ENCODE assay signal across 1 mouse cellular context in genomic region chr9:21183905-21184413, GRCm38 (mm10).
TF ChIP-seq lines count a peak whose summit lies in the region.

No protein-coding gene starts in this region.

TF ChIP-seq in MEL, 35 proteins besides CTCF, POLR2A, EP300 and RAD21 (continued from another document):
- TF ChIP-seq NELFE (IDR thresholded peaks at IDR 0.05; ENCODE audit: low read depth, low read length), result peak; percentile 75
- no peak for TF ChIP-seq POLR2AphosphoS5 (IDR thresholded peaks at IDR 0.05; ENCODE audit: borderline replicate concordance, low read depth, low read length)
- 0 out of 2 replicates have a peak, but pooled peaks have one; percentile 33 for TF ChIP-seq ETS1 (IDR thresholded peaks at IDR 0.05; ENCODE audit: low read depth, low read length)
- TF ChIP-seq SIN3A (IDR thresholded peaks at IDR 0.05; ENCODE audit: low read length), result peak; percentile 85
- TF ChIP-seq MXI1 (IDR thresholded peaks at IDR 0.05; ENCODE audit: low read depth, low read length), result peak; percentile 50
- TF ChIP-seq MYC (IDR thresholded peaks at IDR 0.05; ENCODE audit: low read depth, low read length), result 0 out of 2 replicates have a peak, but pooled peaks have one; percentile 33
- peak; percentile 23; the same call in 1 of the 2 replicates for TF ChIP-seq USF1 (IDR thresholded peaks at IDR 0.05; ENCODE audit: low read depth, low read length)
- no peak for TF ChIP-seq CHD2 (IDR thresholded peaks at IDR 0.05; ENCODE audit: low read length)
- no peak for TF ChIP-seq GABPA (IDR thresholded peaks at IDR 0.05; ENCODE audit: low read depth, low read length)
- TF ChIP-seq MYB (IDR thresholded peaks at IDR 0.05; ENCODE audit: low read depth, low read length), result no peak; the same call in 1 of the 2 replicates
- TF ChIP-seq BHLHE40 (IDR thresholded peaks at IDR 0.05; ENCODE audit: borderline replicate concordance, low read depth, low read length), result 0 out of 2 replicates have a peak, but pooled peaks have one; percentile 34
- peak; percentile 15; the same call in 1 of the 2 replicates for TF ChIP-seq TCF12 (IDR thresholded peaks at IDR 0.05; ENCODE audit: low read depth, low read length)
- no peak for TF ChIP-seq JUND (IDR thresholded peaks at IDR 0.05; ENCODE audit: low read depth, low read length)
